Mouse (Mus musculus): ENCODE measurements around the gene Robo3. TPM values are rescaled to one million over a fixed set of nuclear protein-coding genes. Genes with fewer than 3 reads are reported as not detected.
A peak's percentile ranks its signal among the peaks of the same experiment; 100 is the strongest.

The Robo3 gene
- polyA plus RNA-seq, 1 experiment = 0.21 TPM

GRCm38 (mm10) chr9:37383161-37383560 lies 49.9 kb downstream of the Robo3 start:
- no peak for DNase-seq (ENCODE audit: low read depth, low spot score)
- 90% methylated on average over 6 of the region's 6 CpGs for WGBS

- 76% methylated on average over 5 of the region's 5 CpGs for WGBS
- DNase-seq (ENCODE audit: low read depth, low spot score) = no peak
Measured at GRCm38 (mm10) chr9:37375718-37376117, 57.3 kb downstream of the Robo3 start.

GRCm38 (mm10) chr9:37371232-37371801 lies 61.7 kb downstream of the Robo3 start:
- 24% methylated on average over 7 of the region's 7 CpGs for WGBS
- no peak for DNase-seq (ENCODE audit: low read depth, low spot score)

- 30% methylated on average over 8 of the region's 8 CpGs for WGBS
- no peak for DNase-seq (ENCODE audit: low read depth, low spot score)
Measured at GRCm38 (mm10) chr9:37368860-37369259, 64.2 kb downstream of the Robo3 start.

GRCm38 (mm10) chr9:37368081-37368830 lies 64.8 kb downstream of the Robo3 start:
- peak; percentile 70 for DNase-seq (ENCODE audit: low read depth, low spot score)
- 30% methylated on average over 11 of the region's 11 CpGs for WGBS

GRCm38 (mm10) chr9:37367301-37368080 lies 65.6 kb downstream of the Robo3 start, which contains the start of gene Hepacam:
Hepacam (plus strand) TSS chr9:37367351.
- WGBS = 86% methylated on average over 17 of the region's 17 CpGs

GRCm38 (mm10) chr9:37365706-37366105 lies 67.3 kb downstream of the Robo3 start:
- DNase-seq (ENCODE audit: low read depth, low spot score) = peak; percentile 71
- WGBS = 22% methylated on average over 5 of the region's 5 CpGs

More at GRCm38 (mm10) chr9:37367301-37368080, 65.6 kb downstream of the Robo3 start, which contains the start of gene Hepacam:
- no peak for DNase-seq (ENCODE audit: low read depth, low spot score)

Other genes starting within 250 kb of the Robo3 start
- 1.8 and 2.1 TPM in 2 replicates for gene Tmem218, start 225.0 kb downstream of the Robo3 start, polyA plus RNA-seq (2012; rRNA removed)
- 1.4 and 2.1 TPM in 2 replicates for gene Slc37a2, start 177.5 kb downstream of the Robo3 start, polyA plus RNA-seq (2012; rRNA removed)
- gene Ccdc15, start 84.8 kb downstream of the Robo3 start, polyA plus RNA-seq (2012; rRNA removed) = 0.43 and 0.60 TPM in 2 replicates
- gene Hepacam, start 65.9 kb downstream of the Robo3 start, polyA plus RNA-seq (2012; rRNA removed) = 0.25 and 0.27 TPM in 2 replicates
- 6.5 and 8.2 TPM in 2 replicates for gene Robo4, start 31.3 kb downstream of the Robo3 start, polyA plus RNA-seq (2012; rRNA removed)
- gene Msantd2, start 56.1 kb upstream of the Robo3 start, polyA plus RNA-seq (2012; rRNA removed) = 6.3 and 11.2 TPM in 2 replicates
- gene Esam, start 94.8 kb upstream of the Robo3 start, polyA plus RNA-seq (2012; rRNA removed) = 15.3 and 18.6 TPM in 2 replicates
- gene Vsig2, start 106.0 kb upstream of the Robo3 start, polyA plus RNA-seq (2012; rRNA removed) = 2.3 and 2.6 TPM in 2 replicates
- gene Nrgn, start 119.7 kb upstream of the Robo3 start, polyA plus RNA-seq (2012; rRNA removed) = 2.9 TPM in 2 replicates
- gene Siae, start 122.5 kb upstream of the Robo3 start, polyA plus RNA-seq (2012; rRNA removed) = 7.7 and 15.0 TPM in 2 replicates
- 0.30 and 0.60 TPM in 2 replicates for gene Spa17, start 180.5 kb upstream of the Robo3 start, polyA plus RNA-seq (2012; rRNA removed)
- gene Tbrg1, start 224.1 kb upstream of the Robo3 start, polyA plus RNA-seq (2012; rRNA removed) = 80.7 and 81.6 TPM in 2 replicates
- gene Panx3, start 236.0 kb upstream of the Robo3 start, polyA plus RNA-seq (2012; rRNA removed) = not detected in 2 replicates

Measured in large intestine, adult 2 months (tissue).